Mouse (Mus musculus) liver, embryonic 14 days (tissue): ENCODE measurements around the gene Olfr513. TPM values are rescaled to one million over a fixed set of nuclear protein-coding genes. Genes with fewer than 3 reads are reported as not detected.

Source experiments
- polyA plus RNA-seq: library from polyadenylated mRNA; depleted of rRNA; stranded (reverse); fragments of >200 nt; gene quantifications from 2 replicates; pipeline ENCODE4 v1.2.3, GENCODE M21; 2012; rRNA removed

Gene Olfr513
- polyA plus RNA-seq = not detected in 2 replicates

DNA sequence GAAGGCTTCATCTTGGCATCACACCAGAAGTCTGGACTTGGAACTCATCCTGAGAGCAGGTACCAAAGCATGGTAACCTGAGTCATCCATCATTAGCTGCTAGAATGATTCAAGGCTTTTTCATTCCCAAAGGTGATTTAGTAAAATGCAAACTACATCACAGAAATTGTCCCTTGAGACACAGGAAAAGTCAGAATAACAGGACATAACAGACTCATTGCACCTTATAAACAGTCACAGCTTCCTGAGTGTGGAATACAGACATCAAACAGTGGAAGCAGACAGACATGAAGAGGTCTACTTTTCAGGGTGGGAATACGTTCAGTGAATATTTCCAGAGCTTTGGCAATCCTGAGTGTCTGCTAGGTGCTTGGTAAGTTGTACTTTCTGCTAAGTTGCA lies at the start of gene Olfr513:
TSS of gene Olfr513 (plus strand) at position 301 of the 400 bp plus-strand sequence.

DNA sequence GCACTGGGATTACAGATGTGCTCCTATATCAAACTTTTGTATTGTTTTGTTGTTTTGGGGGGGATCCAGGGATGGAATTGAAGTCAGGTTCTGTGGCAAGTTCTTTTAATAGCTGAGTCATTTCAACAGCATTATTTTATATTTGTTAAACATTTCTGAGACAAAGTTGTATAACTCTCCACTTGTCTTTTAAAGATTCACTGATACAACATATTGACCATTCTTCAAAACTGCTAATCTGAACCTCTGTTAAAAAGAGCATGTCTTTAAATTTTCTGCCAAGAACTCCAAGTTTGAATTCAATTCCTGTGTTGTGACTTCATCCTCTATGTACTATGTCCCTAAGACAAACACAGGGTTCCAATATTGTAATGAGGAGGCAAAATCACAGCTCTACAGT lies 37.8 kb upstream of the Olfr513 start, which contains the start of gene Olfr512:
TSS of gene Olfr512 (plus strand) at position 301 of the 400 bp plus-strand sequence.

Other genes with a start within 250 kb of the Olfr513 start
- gene Olfr502, start 225.9 kb upstream of the Olfr513 start, polyA plus RNA-seq = not detected in 2 replicates
- gene Olfr503, start 206.4 kb upstream of the Olfr513 start, polyA plus RNA-seq = not detected in 2 replicates
- not detected in 2 replicates for gene Olfr504, start 185.2 kb upstream of the Olfr513 start, polyA plus RNA-seq
- gene Olfr506, start 140.2 kb upstream of the Olfr513 start, polyA plus RNA-seq = not detected in 2 replicates
- not detected in 2 replicates for gene Olfr507, start 129.2 kb upstream of the Olfr513 start, polyA plus RNA-seq
- not detected in 2 replicates for gene Olfr508, start 121.0 kb upstream of the Olfr513 start, polyA plus RNA-seq
- gene Olfr509, start 99.1 kb upstream of the Olfr513 start, polyA plus RNA-seq = not detected in 2 replicates
- not detected in 2 replicates for gene Olfr510, start 84.6 kb upstream of the Olfr513 start, polyA plus RNA-seq
- gene Olfr512, start 37.7 kb upstream of the Olfr513 start, polyA plus RNA-seq = not detected in 2 replicates
- not detected in 2 replicates for gene Olfr514, start 75.0 kb downstream of the Olfr513 start, polyA plus RNA-seq
- gene Olfr516, start 99.6 kb downstream of the Olfr513 start, polyA plus RNA-seq = not detected in 2 replicates
- gene Olfr517, start 121.4 kb downstream of the Olfr513 start, polyA plus RNA-seq = not detected in 2 replicates
- gene Olfr518, start 134.0 kb downstream of the Olfr513 start, polyA plus RNA-seq = not detected in 2 replicates
- not detected in 2 replicates for gene Olfr519, start 143.4 kb downstream of the Olfr513 start, polyA plus RNA-seq
- 0.01 and 0.02 TPM in 2 replicates for gene Nlrp10, start 179.2 kb downstream of the Olfr513 start, polyA plus RNA-seq
- gene Eif3f, start 183.4 kb downstream of the Olfr513 start, polyA plus RNA-seq = 34.0 and 41.1 TPM in 2 replicates
- gene Tub, start 199.4 kb downstream of the Olfr513 start, polyA plus RNA-seq = 0.03 and 0.16 TPM in 2 replicates